Mouse (Mus musculus) midbrain, postnatal 0 days (tissue): ENCODE measurements around the gene Cdk6. TPM values are rescaled to one million over a fixed set of nuclear protein-coding genes. Genes with fewer than 3 reads are reported as not detected.
"Not testable (repeated sequence)": the region's sequence is repeated elsewhere in the genome, so short reads cannot be mapped to it uniquely, and the experiment has no call there.

Experiments
- ATAC-seq: fragments of 200-750 bp; cut with Nextera tagmentation; 2 replicates; pipeline ENCODE4 v1.8.0; 2017; ENCODE audit warnings: moderate number of reproducible peaks, mild to moderate bottlenecking, moderate TSS enrichment, moderate library complexity; ENCODE audit not compliant: low FRiP score
- DNase-seq: peaks from one replicate; pipeline ENCODE4 v3.0.0-alpha.2; 2015; ENCODE audit warnings: low spot score
- H3K27ac ChIP-seq: fragments of 300-500 bp; sonication (generic); 2 replicates; pipeline ENCODE4 v1.5.1; 2014; ENCODE audit warnings: low read depth, mild to moderate bottlenecking, low read length, mixed read lengths
- H3K27me3 ChIP-seq: fragments of 300-500 bp; sonication (generic); 2 replicates; pipeline ENCODE4 v1.6.1; 2014; ENCODE audit warnings: low read length, control low read depth, mixed read lengths; ENCODE audit not compliant: insufficient read depth
- H3K36me3 ChIP-seq: fragments of 300-500 bp; sonication (generic); 2 replicates; pipeline ENCODE4 v1.6.1; 2014; ENCODE audit warnings: low read length, control low read depth, mixed read lengths; ENCODE audit not compliant: insufficient read depth
- H3K4me1 ChIP-seq: fragments of 300-500 bp; sonication (generic); 2 replicates; pipeline ENCODE4 v1.6.1; 2014; ENCODE audit warnings: mild to moderate bottlenecking, control low read depth, antibody characterized with exemption, low read length, mixed read lengths; ENCODE audit not compliant: insufficient read depth
- H3K4me2 ChIP-seq: fragments of 300-500 bp; sonication (generic); 2 replicates; pipeline ENCODE4 v1.6.1; 2014; ENCODE audit warnings: low read depth, mild to moderate bottlenecking, low read length, mixed read lengths; ENCODE audit not compliant: poor library complexity, severe bottlenecking
- H3K4me3 ChIP-seq: fragments of 300-500 bp; sonication (generic); 2 replicates; pipeline ENCODE4 v1.5.1; 2014; ENCODE audit warnings: low read depth, mild to moderate bottlenecking, low read length, moderate library complexity
- H3K9ac ChIP-seq: fragments of 300-500 bp; sonication (generic); replicated peaks from 2 replicates; pipeline ENCODE4 v1.6.1; 2014; ENCODE audit warnings: mild to moderate bottlenecking, low read length, moderate library complexity, mixed read lengths; ENCODE audit not compliant: poor library complexity, severe bottlenecking
- H3K9me3 ChIP-seq: fragments of 300-500 bp; sonication (generic); 2 replicates; pipeline ENCODE4 v1.6.1; 2016; ENCODE audit warnings: low read length, control low read depth
- CTCF ChIP-seq: IDR thresholded peaks from 2 replicates; pipeline ENCODE4 v1.5.1; 2016; ENCODE audit warnings: antibody characterized with exemption, mild to moderate bottlenecking
- WGBS: fragments of 180-500 bp; shearing (Covaris S2); extraction: QIAGEN DNeasy Blood & Tissue Kit; methylation state at CpG from one replicate; pipeline ENCODE4 v1.1.7; 2014; 5-methylcytosine and 5-hydroxymethylcytosine counted together
- polyA plus RNA-seq: library from polyadenylated mRNA; unstranded; fragments of >200 nt; fragmentation: Nextera tagmentation; extraction: Ambion mirVana; gene quantifications from 2 replicates; pipeline ENCODE4 v1.2.1, GENCODE M21; 2015
- total RNA-seq: library from RNA; depleted of rRNA; stranded (reverse); fragments of >200 nt; gene quantifications from 2 replicates; pipeline ENCODE4 v1.2.3, GENCODE M21; 2014

The Cdk6 gene
- total and polyA plus RNA-seq, 2 experiments from 2014 or later, result 4.0 to 7.1 TPM

DNA sequence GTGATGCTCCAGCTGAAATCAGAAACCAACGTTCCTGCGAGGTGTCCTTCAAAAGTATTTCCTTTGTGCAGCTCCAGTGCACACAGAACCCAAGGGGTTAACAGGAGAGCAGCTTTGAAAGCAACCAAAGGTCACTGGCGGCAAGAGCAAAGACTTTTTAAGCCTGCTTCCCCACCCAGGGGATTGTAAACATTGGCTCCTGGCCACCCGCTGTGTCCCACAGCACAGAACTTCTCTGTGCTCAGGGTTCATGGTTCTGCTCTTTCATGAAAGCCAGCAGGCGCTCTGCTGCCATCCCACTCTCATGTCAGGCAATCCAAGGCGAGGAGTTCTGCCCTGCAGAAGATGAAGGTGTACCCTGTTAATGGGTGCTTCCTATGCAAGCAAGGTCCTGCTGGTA lies 112.7 kb downstream of the Cdk6 start:
- not testable (repeated sequence) for H3K9me3 ChIP-seq, H3K27me3 ChIP-seq, H3K4me2 ChIP-seq, H3K36me3 ChIP-seq, ATAC-seq, H3K27ac ChIP-seq, H3K9ac ChIP-seq, H3K4me3 ChIP-seq, H3K4me1 ChIP-seq
- peak; percentile 26 for DNase-seq
- WGBS, result 2% methylated on average over 6 of the region's 6 CpGs

DNA sequence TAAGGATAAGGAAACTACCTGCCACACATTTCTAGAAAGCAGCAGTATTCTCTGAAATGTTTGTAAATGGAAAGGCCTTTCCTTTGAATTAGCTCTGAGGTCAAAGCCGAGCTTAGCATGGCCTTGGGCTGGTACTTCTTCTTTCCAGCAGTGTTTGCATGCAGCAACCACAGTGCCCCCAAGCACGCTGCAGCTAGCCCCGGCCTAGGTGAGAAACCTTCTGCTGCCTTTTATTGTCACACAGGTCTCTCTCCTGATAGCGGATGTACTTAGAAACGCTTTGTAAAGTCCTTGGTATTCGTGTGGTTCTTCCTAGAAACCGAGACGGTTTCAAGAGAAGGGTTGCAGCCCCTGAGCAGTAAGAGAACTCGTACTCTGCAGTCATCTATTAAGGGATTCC lies 119.6 kb downstream of the Cdk6 start:
- no peaks in the 10 kb centered on the region for H3K4me1 ChIP-seq
- no peak for ATAC-seq
- H3K9ac ChIP-seq, result no peak overlapping the region
- WGBS, result 88% methylated on average over 9 of the region's 9 CpGs
- TF ChIP-seq CTCF, result no peak
- no peaks in the 10 kb centered on the region for H3K27me3 ChIP-seq
- no peak for DNase-seq
- H3K36me3 ChIP-seq, result no peaks in the 10 kb centered on the region
- H3K27ac ChIP-seq, result no peak overlapping the region
- H3K4me2 ChIP-seq, result no peak overlapping the region
- no peaks in the 10 kb centered on the region for H3K9me3 ChIP-seq
- no peak overlapping the region for H3K4me3 ChIP-seq

DNA sequence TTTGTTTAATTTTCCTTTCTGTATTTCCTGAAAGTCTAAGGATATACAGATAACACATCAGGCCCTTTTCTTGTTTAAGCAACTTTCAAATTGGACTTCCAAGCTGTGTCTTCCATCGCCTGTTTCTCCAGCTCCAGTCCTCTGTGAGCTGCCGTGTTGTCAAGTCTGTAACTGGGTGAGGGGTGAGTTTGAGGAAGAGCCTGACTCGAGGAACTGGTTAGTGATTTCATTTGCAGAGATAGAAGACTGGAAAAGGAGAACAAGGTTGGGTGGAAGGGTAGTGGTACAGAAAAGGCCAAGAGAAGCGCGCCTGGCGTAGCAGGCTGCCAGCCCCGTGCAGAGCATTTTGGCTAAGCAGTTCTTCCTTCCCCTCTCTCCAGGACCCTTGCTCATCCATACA lies 120.1 kb downstream of the Cdk6 start:
- Histone ChIP-seq H3K4me1 (no peaks in the 10 kb centered on the region), H3K36me3 (no peaks in the 10 kb centered on the region), H3K9ac (no peak overlapping the region), H3K4me2 (no peak overlapping the region), H3K27me3 (no peaks in the 10 kb centered on the region), H3K9me3 (no peaks in the 10 kb centered on the region), H3K27ac (no peak overlapping the region), H3K4me3 (no peak overlapping the region)
- no peak for TF ChIP-seq CTCF
- no peak for ATAC-seq
- WGBS, result 91% methylated on average over 7 of the region's 7 CpGs
- DNase-seq, result no peak

DNA sequence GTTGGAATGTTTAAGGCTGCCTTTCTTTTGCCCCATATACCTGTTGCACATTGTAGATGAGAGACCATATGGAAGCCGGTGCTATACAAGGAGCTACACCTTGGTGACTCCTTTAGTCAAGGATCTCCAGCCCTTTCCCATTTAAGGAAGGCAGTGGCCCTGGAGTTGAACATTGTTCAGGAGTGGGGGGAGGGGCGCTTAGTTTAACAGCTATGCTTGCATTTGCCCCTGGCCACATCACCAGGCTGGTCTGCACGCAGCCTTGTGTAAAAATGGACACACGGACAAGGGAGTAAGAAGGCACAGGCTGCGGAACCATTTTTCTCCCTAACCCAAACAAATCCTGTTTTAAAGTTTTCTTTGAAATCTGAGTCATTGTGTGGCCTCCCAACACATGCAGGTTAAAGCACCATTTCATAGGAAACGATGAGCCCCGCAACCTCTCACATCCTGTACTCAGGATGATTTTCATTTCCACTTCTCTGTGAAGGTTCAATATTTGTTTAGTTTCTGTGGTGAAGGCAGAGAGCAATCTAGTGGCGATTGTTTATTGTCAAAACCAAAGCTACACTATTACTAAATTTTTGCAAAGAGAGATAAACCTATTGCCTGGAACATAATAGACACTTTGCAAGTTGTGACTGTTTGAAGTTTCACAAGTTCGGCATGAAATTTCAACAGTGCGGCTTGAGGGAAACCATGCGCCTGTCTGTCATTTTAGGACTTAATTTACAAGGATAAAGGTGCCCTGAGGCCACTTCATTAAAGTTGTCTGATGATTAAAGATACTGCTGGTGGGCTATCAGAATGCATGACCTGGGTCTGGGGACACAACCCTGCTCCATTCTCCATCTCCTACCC lies 121.8 kb downstream of the Cdk6 start:
- Histone ChIP-seq H3K4me1 (no peaks in the 10 kb centered on the region), H3K4me3 (no peak overlapping the region), H3K36me3 (no peaks in the 10 kb centered on the region), H3K9me3 (no peaks in the 10 kb centered on the region), H3K9ac (no peak overlapping the region), H3K27me3 (no peaks in the 10 kb centered on the region), H3K4me2 (no peak overlapping the region), H3K27ac (no peak overlapping the region)
- no peak for TF ChIP-seq CTCF
- 82% methylated on average over 11 of the region's 11 CpGs for WGBS
- DNase-seq (no peak), ATAC-seq (no peak)

DNA sequence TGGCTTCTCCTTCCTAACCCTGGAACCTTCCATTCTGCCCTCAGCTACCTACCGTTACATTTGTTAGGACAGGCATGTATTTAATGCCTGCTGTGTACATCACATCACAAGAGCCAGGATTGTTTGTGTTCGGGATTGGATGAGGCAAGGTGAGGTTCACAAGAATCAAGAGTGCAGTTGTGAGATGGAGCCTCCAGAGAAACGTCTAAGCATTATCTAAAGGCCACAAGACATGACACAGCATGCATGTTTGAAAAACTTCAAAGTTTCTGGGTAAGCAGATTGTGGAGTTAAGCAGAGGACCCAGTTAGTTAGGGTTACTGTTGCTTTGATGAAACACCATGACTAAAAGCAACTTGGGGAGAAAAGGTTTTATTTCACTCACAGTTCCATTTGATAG lies 122.5 kb downstream of the Cdk6 start:
- Histone ChIP-seq H3K36me3 (no peaks in the 10 kb centered on the region), H3K27ac (no peak overlapping the region), H3K4me3 (no peak overlapping the region), H3K27me3 (no peaks in the 10 kb centered on the region), H3K4me1 (no peaks in the 10 kb centered on the region), H3K9me3 (no peaks in the 10 kb centered on the region), H3K4me2 (no peak overlapping the region), H3K9ac (no peak overlapping the region)
- no peak for ATAC-seq
- DNase-seq, result no peak
- WGBS, result 80% methylated on average over 3 of the region's 3 CpGs
- TF ChIP-seq CTCF, result no peak

DNA sequence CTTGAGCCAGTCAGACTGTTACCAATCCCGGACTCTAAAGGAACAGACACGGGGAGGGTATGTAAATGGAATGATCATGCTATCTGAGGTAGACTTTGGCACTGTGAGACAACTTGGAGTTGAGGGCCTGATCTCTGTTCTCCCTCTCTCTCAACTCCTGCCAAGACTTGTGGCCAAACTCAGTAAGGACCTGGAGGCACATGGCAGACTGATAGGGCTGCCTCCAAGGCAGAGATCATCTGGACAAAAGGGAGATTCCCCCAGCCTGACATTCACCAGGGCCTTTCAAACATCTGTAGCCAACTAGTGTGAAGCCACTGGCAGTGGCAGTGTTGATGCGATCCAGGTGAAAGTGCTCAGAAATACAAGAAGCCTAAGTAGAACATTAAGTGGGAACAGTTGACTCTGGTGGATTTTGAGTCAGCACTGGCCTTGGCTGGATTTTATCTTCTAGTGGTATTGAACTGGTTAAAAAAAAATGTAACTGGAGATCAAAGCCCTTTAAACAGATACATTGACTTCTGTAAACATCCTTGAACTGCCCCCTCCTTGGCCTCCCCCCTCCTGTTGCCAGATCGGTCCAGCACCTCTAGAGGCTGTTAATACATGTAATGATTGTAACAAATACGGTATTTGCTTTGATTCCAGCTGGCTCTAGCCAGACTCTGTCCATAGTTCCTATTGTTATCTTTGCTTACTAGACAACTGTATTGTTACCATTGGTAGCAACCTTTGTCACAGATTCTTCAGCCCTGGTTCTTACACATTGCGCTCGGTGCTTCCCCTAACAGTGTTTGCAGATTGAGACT lies 125.0 kb downstream of the Cdk6 start:
- DNase-seq (no peak), ATAC-seq (no peak)
- H3K4me1 ChIP-seq, result no peaks in the 10 kb centered on the region
- no peaks in the 10 kb centered on the region for H3K36me3 ChIP-seq
- H3K27ac ChIP-seq, result no peak overlapping the region
- no peaks in the 10 kb centered on the region for H3K27me3 ChIP-seq
- H3K4me3 ChIP-seq, result no peak overlapping the region
- WGBS, result 68% methylated on average over 7 of the region's 7 CpGs
- H3K9me3 ChIP-seq, result no peaks in the 10 kb centered on the region
- TF ChIP-seq CTCF, result 0 out of 2 replicates have a peak, but pooled peaks have one; percentile 5
- H3K9ac ChIP-seq, result no peak overlapping the region
- no peak overlapping the region for H3K4me2 ChIP-seq
